9 mouse cellular contexts compared by ENCODE assay signal in the genomic region with DNA sequence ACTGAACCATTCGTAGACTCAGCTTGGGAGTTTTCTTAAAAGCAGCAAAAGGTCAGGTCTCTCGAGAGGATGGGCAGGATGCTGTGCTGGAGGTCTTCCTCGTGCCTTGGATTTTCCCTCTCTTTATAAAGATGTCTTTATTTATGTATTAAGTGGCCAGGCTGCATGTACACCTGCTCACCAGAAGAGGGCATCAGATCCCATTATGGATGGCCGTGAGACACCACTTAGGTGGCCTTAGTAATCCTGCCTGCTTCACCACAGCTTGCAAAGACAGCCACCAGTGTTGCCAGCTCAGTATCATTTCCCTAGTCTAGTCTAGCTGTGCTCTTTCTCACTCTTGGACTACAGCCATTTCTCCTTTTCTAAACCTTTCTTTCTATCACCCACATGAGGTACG. TPM values are rescaled to one million over a fixed set of nuclear protein-coding genes. Genes with fewer than 3 reads are reported as not detected.
DNase-seq lines count a peak whose midpoint lies in the region; ATAC-seq and TF ChIP-seq lines count a peak whose summit lies in the region.
"Had no signal": no experiment of that assay in that cellular context is flagged by ENCODE, and none has a peak within 500 bp of the region (broad histone marks: within the 10 kb centered on the region; RNA-seq: fewer than 3 reads in every experiment).

No protein-coding gene starts in this region.

- no peak overlapping the region for H3K4me3 ChIP-seq in testis, adult 2 months (ENCODE audit: control insufficient read depth, low read depth, low read length)
- no peak overlapping the region for H3K4me3 ChIP-seq in embryonic facial prominence, embryonic 10.5 days
- no peak overlapping the region for H3K4me3 ChIP-seq in neural tube, embryonic 14.5 days (ENCODE audit: low read depth, low read length)

- H3K27me3 ChIP-seq in testis, adult 2 months (ENCODE audit: control insufficient read depth, insufficient read depth, low read length), result no peaks in the 10 kb centered on the region
- no peaks in the 10 kb centered on the region for H3K27me3 ChIP-seq in embryonic facial prominence, embryonic 10.5 days (replicated peaks; ENCODE audit: low read depth, poor library complexity, severe bottlenecking)
- no peaks in the 10 kb centered on the region for H3K27me3 ChIP-seq in neural tube, embryonic 14.5 days (ENCODE audit: control insufficient read depth, insufficient read depth, low read length)

- peaks cover 9% of the 10 kb centered on the region for H3K36me3 ChIP-seq in testis, adult 2 months (ENCODE audit: control insufficient read depth, insufficient read depth, low read length)
- peaks cover 100% of the 10 kb centered on the region for H3K36me3 ChIP-seq in embryonic facial prominence, embryonic 10.5 days (replicated peaks)
- H3K36me3 ChIP-seq in neural tube, embryonic 14.5 days (ENCODE audit: control insufficient read depth, insufficient read depth, low read length), result peaks cover 63% of the 10 kb centered on the region

- 0 out of 2 replicates have a peak, but pooled peaks have one; percentile 19 for ATAC-seq in neural tube, embryonic 14.5 days (ENCODE audit: low read depth)
- no peak for ATAC-seq in monocyte, adult 5-6 weeks (replicated peaks; ENCODE audit: insufficient number of reproducible peaks, low FRiP score, low TSS enrichment, poor library complexity, severe bottlenecking)

- no peak overlapping the region for H3K4me2 ChIP-seq in neural tube, embryonic 14.5 days (ENCODE audit: low read depth, low read length)

- no peak overlapping the region for H3K27ac ChIP-seq in testis, adult 2 months (ENCODE audit: control insufficient read depth, insufficient read depth, low read depth, low read length)
- no peak overlapping the region for H3K27ac ChIP-seq in embryonic facial prominence, embryonic 10.5 days (replicated peaks)
- no peak overlapping the region for H3K27ac ChIP-seq in neural tube, embryonic 14.5 days (ENCODE audit: low read depth, low read length)

- H3K9ac ChIP-seq in neural tube, embryonic 14.5 days (replicated peaks; ENCODE audit: low read depth, low read length), result no peak overlapping the region

- no peaks in the 10 kb centered on the region for H3K4me1 ChIP-seq in testis, adult 2 months (ENCODE audit: control insufficient read depth, insufficient read depth, low read length)
- no peaks in the 10 kb centered on the region for H3K4me1 ChIP-seq in embryonic facial prominence, embryonic 10.5 days
- no peaks in the 10 kb centered on the region for H3K4me1 ChIP-seq in neural tube, embryonic 14.5 days (ENCODE audit: control insufficient read depth, insufficient read depth, low read length)

- peak; percentile 48; the same call in 1 of the 2 replicates for TF ChIP-seq CTCF in testis, adult 2 months (IDR thresholded peaks at IDR 0.05; ENCODE audit: control insufficient read depth, insufficient read depth, insufficient replicate concordance, low read depth, low read length)

- WGBS in embryonic facial prominence, embryonic 10.5 days, result 42% methylated on average over 5 of the region's 5 CpGs
- WGBS in neural tube, embryonic 14.5 days, result 53% methylated on average over 5 of the region's 5 CpGs

- peak; percentile 38 for DNase-seq in gastrocnemius, adult 18-20 months (ENCODE audit: low spot score)
- no peak for DNase-seq in gastrocnemius, postnatal 25 days
- no peak for DNase-seq in testis, postnatal 10 days (ENCODE audit: low spot score)
- DNase-seq in embryonic facial prominence, embryonic 10.5 days (ENCODE audit: low spot score), result peak; percentile 43
- DNase-seq in gastrocnemius, adult 8-10 months (ENCODE audit: low spot score in 2 of 2), result no peak

- no peaks in the 10 kb centered on the region for H3K9me3 ChIP-seq in embryonic facial prominence, embryonic 10.5 days
- no peaks in the 10 kb centered on the region for H3K9me3 ChIP-seq in neural tube, embryonic 14.5 days (ENCODE audit: control insufficient read depth, low read length)

- TF ChIP-seq POLR2A in testis, adult 2 months (IDR thresholded peaks at IDR 0.05; ENCODE audit: control insufficient read depth, low read depth, low read length), result no peak

RNA-seq across cellular contexts. Expression of gene 3110082J24Rik, which starts 19.7 kb away (rescaled TPM):
- total RNA-seq in gastrocnemius, adult 18-20 months (2021), result not detected
- total RNA-seq in gastrocnemius, postnatal 25 days (2021), result not detected
- not detected in 2 replicates for polyA plus RNA-seq in testis, adult 2 months (2012; rRNA removed)
- polyA plus RNA-seq in embryonic facial prominence, embryonic 10.5 days (2016; fragmentation: Nextera tagmentation; extraction: Ambion mirVana), result 0.54 and 0.65 TPM in 2 replicates
- 4.3 and 4.8 TPM in 2 replicates for polyA plus RNA-seq in neural tube, embryonic 14.5 days (2014; fragmentation: Nextera tagmentation; extraction: Ambion mirVana)
- total RNA-seq in monocyte, adult 5-6 weeks (2017), result not detected in 3 replicates
- not detected for total RNA-seq in gastrocnemius, adult 8-10 months (2022)
- polyA plus RNA-seq: stomach, embryonic 16.5 days had no signal

RNA-seq across cellular contexts. Expression of gene Garem2, which starts 20.6 kb away (rescaled TPM):
- total RNA-seq in gastrocnemius, adult 18-20 months (2021), result not detected
- total RNA-seq in gastrocnemius, postnatal 25 days (2021), result not detected
- polyA plus RNA-seq in testis, adult 2 months (2012; rRNA removed), result 0.71 and 0.78 TPM in 2 replicates
- polyA plus RNA-seq in embryonic facial prominence, embryonic 10.5 days (2016; fragmentation: Nextera tagmentation; extraction: Ambion mirVana), result 1.7 and 2.1 TPM in 2 replicates
- polyA plus RNA-seq in neural tube, embryonic 14.5 days (2014; fragmentation: Nextera tagmentation; extraction: Ambion mirVana), result 12.5 and 13.3 TPM in 2 replicates
- not detected in 3 replicates for total RNA-seq in monocyte, adult 5-6 weeks (2017)
- not detected for total RNA-seq in gastrocnemius, adult 8-10 months (2022)

RNA-seq across cellular contexts. Expression of gene Hadha, which starts 29.4 kb away (rescaled TPM):
- 100 to 1,000 TPM; 326 to 396 TPM for total RNA-seq in gastrocnemius, adult 18-20 months (2021)
- 100 to 1,000 TPM; 270 to 342 TPM for total RNA-seq in gastrocnemius, postnatal 25 days (2021)
- 74.2 and 78.6 TPM in 2 replicates for polyA plus RNA-seq in testis, adult 2 months (2012; rRNA removed)
- 102 and 114 TPM in 2 replicates for polyA plus RNA-seq in embryonic facial prominence, embryonic 10.5 days (2016; fragmentation: Nextera tagmentation; extraction: Ambion mirVana)
- polyA plus RNA-seq in neural tube, embryonic 14.5 days (2014; fragmentation: Nextera tagmentation; extraction: Ambion mirVana), result 55.2 and 71.0 TPM in 2 replicates
- 103 to 133 TPM (median 113 TPM) in 3 replicates for total RNA-seq in monocyte, adult 5-6 weeks (2017)
- total RNA-seq in gastrocnemius, adult 8-10 months (2022), result 100 to 1,000 TPM; 282 to 349 (median 303) TPM

RNA-seq across cellular contexts. Expression of gene Hadhb, which starts 29.5 kb away (rescaled TPM):
- 100 to 1,000 TPM; 403 to 518 TPM for total RNA-seq in gastrocnemius, adult 18-20 months (2021)
- 100 to 1,000 TPM; 301 to 366 TPM for total RNA-seq in gastrocnemius, postnatal 25 days (2021)
- 60.1 and 67.1 TPM in 2 replicates for polyA plus RNA-seq in testis, adult 2 months (2012; rRNA removed)
- polyA plus RNA-seq in embryonic facial prominence, embryonic 10.5 days (2016; fragmentation: Nextera tagmentation; extraction: Ambion mirVana), result 107 and 109 TPM in 2 replicates
- 54.5 and 67.6 TPM in 2 replicates for polyA plus RNA-seq in neural tube, embryonic 14.5 days (2014; fragmentation: Nextera tagmentation; extraction: Ambion mirVana)
- 86.5 to 145 TPM (median 87.3 TPM) in 3 replicates for total RNA-seq in monocyte, adult 5-6 weeks (2017)
- 100 to 1,000 TPM; 363 to 499 (median 389) TPM for total RNA-seq in gastrocnemius, adult 8-10 months (2022)

RNA-seq across cellular contexts. Expression of gene Tyms, which starts 52.2 kb away (rescaled TPM):
- 1 to 10 TPM in 1 of 2 experiments, under 1 TPM in 1; 0.39 to 2.2 TPM for total RNA-seq in gastrocnemius, adult 18-20 months (2021)
- total RNA-seq in gastrocnemius, postnatal 25 days (2021), result 1 to 10 TPM; 1.8 to 5.1 TPM
- 4.6 and 4.8 TPM in 2 replicates for polyA plus RNA-seq in testis, adult 2 months (2012; rRNA removed)
- 379 and 382 TPM in 2 replicates for polyA plus RNA-seq in embryonic facial prominence, embryonic 10.5 days (2016; fragmentation: Nextera tagmentation; extraction: Ambion mirVana)
- 35.3 and 42.4 TPM in 2 replicates for polyA plus RNA-seq in neural tube, embryonic 14.5 days (2014; fragmentation: Nextera tagmentation; extraction: Ambion mirVana)
- 4.6 to 6.0 TPM (median 5.5 TPM) in 3 replicates for total RNA-seq in monocyte, adult 5-6 weeks (2017)
- 1 to 10 TPM in 1 of 4 experiments, under 1 TPM in 3; 0.51 to 1.0 (median 0.71) TPM for total RNA-seq in gastrocnemius, adult 8-10 months (2022)

Comparison
In these comparisons a context has a peak if more than half of its experiments do, and no peak if none do; other contexts are left out.
1. DNase-seq: peak in gastrocnemius, adult 18-20 months (single experiment) and embryonic facial prominence, embryonic 10.5 days (single experiment); none in gastrocnemius, postnatal 25 days (single experiment), testis, postnatal 10 days (single experiment) and gastrocnemius, adult 8-10 months (0 of 2).